Mouse (Mus musculus) E14TG2a.4 (cell line): ENCODE measurements at regions not wholly inside any gene's neighbourhood (a gene's known extent, or its start where the extent isn't known, plus 50 kb on each side); places are given as distances from the start of the nearest gene placed in this dataset.

Experiments used
- CTCF ChIP-seq: conservative IDR thresholded peaks from 2 replicates; pipeline ENCODE4 v1.5.1; 2014; ENCODE audit warnings: low read length
- NANOG ChIP-seq: IDR thresholded peaks from 2 replicates; pipeline ENCODE4 v1.6.1; 2014; ENCODE audit warnings: borderline replicate concordance, low read length, mixed read lengths

GRCm38 (mm10) chr12:6154287-6154686, 778.8 kb upstream of the Klhl29 start:
- TF ChIP-seq CTCF: no peak
- no peak for TF ChIP-seq NANOG
